Mouse (Mus musculus) forebrain, embryonic 11.5 days (tissue): ENCODE results near the gene 2510039O18Rik. TPM values are rescaled to one million over a fixed set of nuclear protein-coding genes. Genes with fewer than 3 reads are reported as not detected.
A peak's percentile ranks its signal among the peaks of the same experiment; 100 is the strongest.

Experiments
- ATAC-seq: fragments of 200-750 bp; cut with Nextera tagmentation; replicated peaks from 2 replicates; pipeline ENCODE4 v1.8.0; 2017; ENCODE audit warnings: moderate TSS enrichment; ENCODE audit not compliant: low FRiP score
- DNase-seq: peaks from one replicate; pipeline ENCODE4 v3.0.0-alpha.2; 2017; ENCODE audit warnings: low spot score
- H3K27ac ChIP-seq: fragments of 300-500 bp; sonication (generic); 2 replicates; pipeline ENCODE4 v1.5.1; 2014; ENCODE audit warnings: low read depth, low read length
- H3K27me3 ChIP-seq: fragments of 300-500 bp; sonication (generic); 2 replicates; pipeline ENCODE4 v1.6.1; 2014; ENCODE audit warnings: mild to moderate bottlenecking, low read length, mixed read lengths; ENCODE audit not compliant: control insufficient read depth, insufficient read depth
- H3K36me3 ChIP-seq: fragments of 300-500 bp; sonication (generic); 2 replicates; pipeline ENCODE4 v1.6.1; 2014; ENCODE audit warnings: mild to moderate bottlenecking, low read length, moderate library complexity, mixed read lengths; ENCODE audit not compliant: control insufficient read depth, insufficient read depth
- H3K4me1 ChIP-seq: fragments of 300-500 bp; sonication (generic); replicated peaks from 2 replicates; pipeline ENCODE4 v1.6.1; 2014; ENCODE audit warnings: low read length, mixed read lengths; ENCODE audit not compliant: control insufficient read depth, insufficient read depth
- H3K4me2 ChIP-seq: fragments of 300-500 bp; sonication (generic); 2 replicates; pipeline ENCODE4 v1.6.1; 2014; ENCODE audit warnings: low read depth, mild to moderate bottlenecking, low read length, moderate library complexity, mixed read lengths; ENCODE audit not compliant: severe bottlenecking
- H3K4me3 ChIP-seq: fragments of 300-500 bp; sonication (generic); 2 replicates; pipeline ENCODE4 v1.5.1; 2014; ENCODE audit warnings: low read depth, low read length
- H3K9ac ChIP-seq: fragments of 300-500 bp; sonication (generic); 2 replicates; pipeline ENCODE4 v1.6.1; 2014; ENCODE audit warnings: low read length
- H3K9me3 ChIP-seq: fragments of 300-500 bp; sonication (generic); 2 replicates; pipeline ENCODE4 v1.6.1; 2016; ENCODE audit warnings: low read length, mixed read lengths; ENCODE audit not compliant: control insufficient read depth
- WGBS: fragments of 180-500 bp; shearing (Covaris S2); extraction: QIAGEN DNeasy Blood & Tissue Kit; methylation state at CpG from one replicate; pipeline ENCODE4 v1.1.7; 2014; 5-methylcytosine and 5-hydroxymethylcytosine counted together
- polyA plus RNA-seq: library from polyadenylated mRNA; unstranded; fragments of >200 nt; fragmentation: Nextera tagmentation; extraction: Ambion mirVana; gene quantifications from 2 replicates; pipeline ENCODE4 v1.2.1, GENCODE M21; 2014

Gene 2510039O18Rik
- polyA plus RNA-seq, 1 experiment from 2014 or later: 16.3 TPM

GRCm38 (mm10) chr4:147938148-147939096 lies 2.3 kb upstream of the 2510039O18Rik start:
- Histone ChIP-seq H3K36me3 (no peaks in the 10 kb centered on the region), H3K4me3 (no peak overlapping the region), H3K4me2 (no peak overlapping the region), H3K4me1 (peaks cover 5% of the 10 kb centered on the region), H3K27me3 (no peaks in the 10 kb centered on the region), H3K27ac (no peak overlapping the region), H3K9me3 (no peaks in the 10 kb centered on the region), H3K9ac (no peak overlapping the region)
- ATAC-seq (no peak), DNase-seq (no peak)
- WGBS: 77% methylated on average over 14 of the region's 14 CpGs

- peak overlapping the region; percentile 26; the same call in 1 of the 2 replicates for H3K4me2 ChIP-seq
Measured at GRCm38 (mm10) chr4:147940111-147940510, 584 bp upstream of the 2510039O18Rik start.

GRCm38 (mm10) chr4:147941045-147942020 lies 638 bp downstream of the 2510039O18Rik start:
- 7% methylated on average over 73 of the region's 88 CpGs for WGBS
- peak; percentile 69 for DNase-seq

More at GRCm38 (mm10) chr4:147940111-147940510, 584 bp upstream of the 2510039O18Rik start:
- peak; percentile 18; the same call in 1 of the 2 replicates for ATAC-seq
- no peak for DNase-seq
- 59% methylated on average over 9 of the region's 9 CpGs for WGBS
- Histone ChIP-seq H3K4me3 (no peak overlapping the region), H3K9ac (no peak overlapping the region), H3K27ac (no peak overlapping the region; the same call in 1 of the 2 replicates), H3K9me3 (no peaks in the 10 kb centered on the region), H3K27me3 (no peaks in the 10 kb centered on the region), H3K36me3 (peaks cover 5% of the 10 kb centered on the region; the same call in 1 of the 2 replicates), H3K4me1 (peaks cover 5% of the 10 kb centered on the region)

GRCm38 (mm10) chr4:147943005-147943404 lies 2.3 kb downstream of the 2510039O18Rik start:
- peaks cover 8% of the 10 kb centered on the region; the same call in 1 of the 2 replicates for H3K36me3 ChIP-seq

More at GRCm38 (mm10) chr4:147941045-147942020, 638 bp downstream of the 2510039O18Rik start:
- Histone ChIP-seq H3K27me3 (no peaks in the 10 kb centered on the region), H3K4me1 (peaks cover 5% of the 10 kb centered on the region), H3K9me3 (no peaks in the 10 kb centered on the region), H3K4me3 (peak overlapping the region; percentile 96), H3K4me2 (peak overlapping the region; percentile 94), H3K27ac (no peak overlapping the region), H3K9ac (peak overlapping the region; percentile 79), H3K36me3 (peaks cover 8% of the 10 kb centered on the region; the same call in 1 of the 2 replicates)
- peak; percentile 63 for ATAC-seq

GRCm38 (mm10) chr4:147947511-147947910 lies 6.8 kb downstream of the 2510039O18Rik start:
- Histone ChIP-seq H3K27me3 (no peaks in the 10 kb centered on the region), H3K4me2 (no peak overlapping the region), H3K9me3 (no peaks in the 10 kb centered on the region), H3K36me3 (peaks cover 8% of the 10 kb centered on the region; the same call in 1 of the 2 replicates), H3K4me1 (no peaks in the 10 kb centered on the region), H3K4me3 (no peak overlapping the region), H3K9ac (no peak overlapping the region), H3K27ac (no peak overlapping the region)
- ATAC-seq (no peak), DNase-seq (no peak)
- WGBS: 79% methylated on average over 2 of the region's 2 CpGs

More at GRCm38 (mm10) chr4:147943005-147943404, 2.3 kb downstream of the 2510039O18Rik start:
- H3K4me1 ChIP-seq: peaks cover 5% of the 10 kb centered on the region
- H3K27me3 ChIP-seq: no peaks in the 10 kb centered on the region
- ATAC-seq (no peak), DNase-seq (no peak)
- H3K4me2 ChIP-seq: no peak overlapping the region
- no peak overlapping the region for H3K27ac ChIP-seq
- no peak overlapping the region for H3K9ac ChIP-seq
- no peaks in the 10 kb centered on the region for H3K9me3 ChIP-seq
- 97% methylated on average over 1 of the region's 1 CpGs for WGBS
- H3K4me3 ChIP-seq: no peak overlapping the region

- Histone ChIP-seq H3K27me3 (no peaks in the 10 kb centered on the region), H3K4me3 (no peak overlapping the region), H3K9ac (no peak overlapping the region), H3K4me1 (no peaks in the 10 kb centered on the region), H3K27ac (no peak overlapping the region), H3K4me2 (no peak overlapping the region), H3K36me3 (no peaks in the 10 kb centered on the region), H3K9me3 (no peaks in the 10 kb centered on the region)
- 12% methylated on average over 4 of the region's 4 CpGs for WGBS
- ATAC-seq (peak; percentile 55; the same call in 1 of the 2 replicates), DNase-seq (no peak)
Measured at GRCm38 (mm10) chr4:147953590-147953989, 12.9 kb downstream of the 2510039O18Rik start.

- no peaks in the 10 kb centered on the region for H3K9me3 ChIP-seq
- no peak overlapping the region for H3K9ac ChIP-seq
- no peak overlapping the region for H3K4me3 ChIP-seq
- H3K27ac ChIP-seq: no peak overlapping the region
- H3K36me3 ChIP-seq: no peaks in the 10 kb centered on the region
- ATAC-seq (no peak), DNase-seq (peak; percentile 67)
- no peaks in the 10 kb centered on the region for H3K27me3 ChIP-seq
- 44% methylated on average over 11 of the region's 11 CpGs for WGBS
- H3K4me2 ChIP-seq: no peak overlapping the region
- H3K4me1 ChIP-seq: no peaks in the 10 kb centered on the region
Measured at GRCm38 (mm10) chr4:147957141-147957540, 16.4 kb downstream of the 2510039O18Rik start.
